Mouse (Mus musculus): ENCODE results near the gene Csgalnact2. TPM values are rescaled to one million over a fixed set of nuclear protein-coding genes. Genes with fewer than 3 reads are reported as not detected.

Gene Csgalnact2
- polyA plus RNA-seq (2021; fragmentation: Nextera tagmentation), result 6.2 and 7.1 TPM in 2 replicates
- long read RNA-seq, experiment 1, partial matches to known transcripts, result 2 of 8 reads
- long read RNA-seq, experiment 1, other reads (novel, unspliced or antisense), result 2 of 8 reads
- long read RNA-seq, experiment 2, transcript Csgalnact2-201 (8 exons, 3,661 nt), result major isoform, 64 of 75 reads
- long read RNA-seq, experiment 2, partial matches to known transcripts, result 2 of 75 reads
- long read RNA-seq, experiment 2, other reads (novel, unspliced or antisense), result 9 of 75 reads

GRCm38 (mm10) chr6:118138731-118139709 lies at the start of gene Csgalnact2:
Gene Csgalnact2, minus strand, starts transcription at chr6:118139140.

Small RNAs within 50 kb of the gene (microRNA-seq; reads per million reads assigned to microRNA genes)
- gene Mir7044, result 79.0 reads per million, percentile 56 among the genes with 10 or more reads in this experiment

Other genes starting within 250 kb of the Csgalnact2 start
- 94.9 and 101 TPM in 2 replicates for gene Hnrnpf, start 238.8 kb downstream of the Csgalnact2 start, polyA plus RNA-seq (2021; fragmentation: Nextera tagmentation)
- gene Fxyd4, start 201.4 kb downstream of the Csgalnact2 start, polyA plus RNA-seq (2021; fragmentation: Nextera tagmentation), result 0.72 TPM in 1 of 2 replicates, not detected in the other
- gene Rasgef1a, start 127.7 kb downstream of the Csgalnact2 start, polyA plus RNA-seq (2021; fragmentation: Nextera tagmentation), result 55.7 and 61.6 TPM in 2 replicates
- gene Ret, start 58.6 kb upstream of the Csgalnact2 start, polyA plus RNA-seq (2021; fragmentation: Nextera tagmentation), result 0.80 and 0.95 TPM in 2 replicates

All from layer of hippocampus, adult 6 months (tissue).